Mouse (Mus musculus) central nervous system, embryonic 14 days (tissue): ENCODE results near the gene Jmjd4. TPM values are rescaled to one million over a fixed set of nuclear protein-coding genes. Genes with fewer than 3 reads are reported as not detected.

Source experiments
- polyA plus RNA-seq: library from polyadenylated mRNA; depleted of rRNA; stranded (reverse); fragments of >200 nt; gene quantifications from 2 replicates; pipeline ENCODE4 v1.2.3, GENCODE M21; 2012; rRNA removed

The Jmjd4 gene
- polyA plus RNA-seq = 13.9 TPM in 2 replicates

GRCm38 (mm10) chr11:59449741-59450229 lies at the start of gene Jmjd4:
Gene Jmjd4 (plus strand): TSS chr11:59450045.

DNA sequence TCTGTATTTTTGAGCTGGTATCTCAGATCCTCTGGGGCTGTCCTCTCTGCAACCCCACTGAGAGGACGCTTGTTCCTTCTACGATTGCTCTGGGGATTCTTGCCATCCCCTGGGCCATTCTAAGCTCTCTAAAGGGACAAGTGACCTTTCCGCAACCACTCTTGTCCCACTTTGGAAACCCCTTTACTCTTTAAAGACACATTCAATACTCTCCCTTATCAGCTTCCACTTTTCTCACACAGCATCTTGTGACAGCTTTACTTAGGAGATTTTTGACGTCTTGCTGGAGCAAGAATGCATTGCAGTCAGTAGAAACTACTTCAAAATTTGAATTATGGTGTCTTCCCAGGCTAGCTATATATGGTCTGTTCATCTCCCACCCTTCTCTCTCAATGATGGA lies 1.2 kb downstream of the Jmjd4 start, which contains the start of gene Snap47:
Gene Snap47 (minus strand): TSS at position 101 of the 400 bp plus-strand sequence.

DNA sequence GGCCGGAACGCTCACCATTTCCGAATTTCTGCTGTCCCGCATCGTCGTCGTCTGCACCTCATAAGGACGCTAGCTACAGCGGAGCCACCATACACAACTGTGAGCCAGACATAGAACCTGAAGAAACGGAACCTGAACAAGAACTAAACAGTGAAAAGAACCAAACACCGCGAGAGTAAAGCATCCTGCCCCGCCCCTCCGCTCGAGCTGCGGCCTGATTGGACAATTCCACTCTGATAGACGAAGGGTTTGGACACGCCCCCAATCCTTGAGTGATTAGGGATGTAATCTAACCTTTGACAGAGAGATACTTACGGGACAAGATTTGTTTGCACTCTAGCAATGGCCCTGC lies 22.5 kb downstream of the Jmjd4 start, which contains the start of gene Zfp867:
Gene Zfp867 (minus strand): TSS at position 149 of the 352 bp plus-strand sequence.

Other genes starting within 250 kb of the Jmjd4 start
- 44.4 and 50.2 TPM in 2 replicates for gene Mrpl55, start 247.6 kb upstream of the Jmjd4 start, polyA plus RNA-seq
- 39.9 and 41.4 TPM in 2 replicates for gene 2310033P09Rik, start 241.7 kb upstream of the Jmjd4 start, polyA plus RNA-seq
- 564 and 587 TPM in 2 replicates for gene Arf1, start 221.8 kb upstream of the Jmjd4 start, polyA plus RNA-seq
- gene Wnt3a, start 159.3 kb upstream of the Jmjd4 start, polyA plus RNA-seq = 0.91 and 0.98 TPM in 2 replicates
- gene Wnt9a, start 143.1 kb upstream of the Jmjd4 start, polyA plus RNA-seq = 3.6 and 5.2 TPM in 2 replicates
- gene Prss38, start 74.4 kb upstream of the Jmjd4 start, polyA plus RNA-seq = 0.14 and 0.20 TPM in 2 replicates
- gene Snap47, start 1.1 kb downstream of the Jmjd4 start, polyA plus RNA-seq = 283 and 284 TPM in 2 replicates
- 7.0 and 7.8 TPM in 2 replicates for gene Zfp867, start 22.4 kb downstream of the Jmjd4 start, polyA plus RNA-seq
- 13.5 and 14.5 TPM in 2 replicates for gene Zkscan17, start 76.7 kb downstream of the Jmjd4 start, polyA plus RNA-seq
- 0.39 and 0.55 TPM in 2 replicates for gene Nlrp3, start 91.5 kb downstream of the Jmjd4 start, polyA plus RNA-seq
- gene Olfr222, start 126.2 kb downstream of the Jmjd4 start, polyA plus RNA-seq = not detected in 2 replicates
- not detected in 2 replicates for gene Olfr223, start 143.2 kb downstream of the Jmjd4 start, polyA plus RNA-seq
- gene Mprip, start 211.3 kb downstream of the Jmjd4 start, polyA plus RNA-seq = 124 and 142 TPM in 2 replicates